Mouse (Mus musculus) regulatory T cell (primary cell): Measurements from ENCODE around the gene Runx2.

Experiments used
- in situ Hi-C: fragments of 300-600 bp; cut with MboI, MseI; formaldehyde crosslinking; loops from one replicate; pipeline ENCODE4 v1.15.1; 2025; ENCODE audit warnings: high pct_unique_total_duplicates

Gene Runx2

DNA sequence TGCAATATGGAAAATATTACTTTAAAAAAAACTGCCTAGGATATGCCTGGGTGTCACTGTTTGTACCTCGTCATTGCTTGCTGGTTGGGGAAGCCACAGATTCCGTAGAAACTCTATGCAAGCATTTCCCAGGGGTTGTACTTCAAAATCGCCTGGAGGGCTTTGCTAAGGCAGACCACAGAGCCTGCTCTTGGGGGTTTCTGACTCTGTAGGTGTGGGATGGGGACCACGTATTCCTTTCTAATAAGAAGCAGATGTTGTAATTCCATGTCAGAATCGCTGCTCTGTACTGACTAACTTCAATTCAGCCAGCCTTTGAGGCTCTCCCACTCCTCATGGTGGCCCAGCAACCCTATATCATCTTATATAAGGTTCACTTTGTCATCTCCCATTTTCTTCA, 46.1 kb downstream of the Runx2 start:
- in situ Hi-C loops = no loop called here

DNA sequence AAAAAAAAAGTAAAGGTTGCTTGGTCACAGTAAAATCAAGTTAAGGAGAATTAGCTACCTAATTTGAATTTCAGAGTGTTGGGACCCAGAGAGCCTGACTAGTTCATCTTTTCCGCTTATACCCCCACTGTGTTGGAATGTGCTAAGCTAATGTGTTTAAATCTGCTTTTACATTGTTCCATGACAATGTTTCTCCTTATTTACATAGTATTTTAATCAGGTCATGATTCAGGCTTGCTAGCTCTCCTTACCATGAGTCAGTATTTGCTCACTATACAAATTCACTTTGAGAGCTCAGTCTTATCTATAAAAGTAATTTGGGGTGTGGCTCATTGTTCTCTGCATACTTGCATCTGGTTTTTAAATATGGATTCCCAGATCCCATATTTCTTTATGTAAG, 47.2 kb downstream of the Runx2 start:
- in situ Hi-C loops = no loop called here

DNA sequence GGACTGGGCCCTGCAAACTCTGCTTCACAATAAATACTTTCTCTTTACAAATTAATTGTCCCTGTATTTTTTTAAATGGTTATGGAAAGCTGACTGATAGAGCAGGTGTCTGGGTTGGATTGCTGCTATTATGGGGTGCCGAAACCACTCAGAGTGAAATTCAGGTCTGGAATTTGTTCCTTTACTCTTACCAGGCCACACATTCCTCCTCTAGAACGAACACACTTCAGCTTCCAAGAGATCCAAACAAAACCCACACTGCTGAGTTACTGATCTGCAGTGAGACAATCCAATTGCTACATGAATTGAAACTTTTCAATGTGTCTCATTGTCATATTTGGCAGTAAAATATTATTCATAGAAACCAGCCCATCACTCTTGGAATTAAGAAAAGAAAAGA, 47.6 kb downstream of the Runx2 start:
- in situ Hi-C loops = no loop called here

DNA sequence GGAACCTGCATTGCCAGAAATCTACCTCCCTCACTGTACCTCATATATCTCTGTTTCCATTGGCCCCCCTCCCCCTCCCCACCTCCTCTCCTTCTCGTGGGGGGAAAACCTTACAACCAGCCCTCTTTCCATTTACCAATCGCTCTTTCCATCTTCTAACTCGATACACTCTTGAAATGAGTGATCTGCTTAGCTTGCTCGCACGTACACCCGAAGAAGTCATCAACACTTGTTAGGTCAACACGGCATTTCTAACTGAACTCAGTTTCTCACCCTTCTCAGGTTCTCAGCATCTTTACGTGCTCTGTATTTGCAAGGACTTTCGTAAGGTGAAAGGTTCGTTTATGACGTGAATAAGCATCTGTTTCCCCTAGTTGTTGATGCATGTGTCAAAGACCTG, 48.3 kb downstream of the Runx2 start:
- in situ Hi-C loops = no loop called here

DNA sequence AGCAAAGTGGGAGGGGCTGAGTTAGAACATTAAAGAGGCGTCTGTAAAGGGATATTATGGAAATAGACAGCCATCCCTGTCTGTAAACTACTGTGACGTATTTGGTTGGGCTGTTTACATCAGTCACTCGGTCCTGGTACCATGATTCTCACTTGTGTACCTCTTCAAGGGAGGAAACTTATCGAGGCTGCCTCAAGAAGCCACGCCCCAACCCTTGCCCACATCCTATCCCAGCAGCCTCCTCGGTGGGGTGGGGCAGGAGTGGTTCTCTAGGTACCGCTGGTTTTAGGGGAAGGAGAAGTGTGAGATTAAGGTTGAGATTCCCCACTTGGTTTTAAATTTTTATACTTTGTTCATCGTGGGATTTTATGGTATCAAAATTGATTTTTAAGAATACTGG, 69.2 kb downstream of the Runx2 start:
- in situ Hi-C loops = loop anchor here (25.0 kb wide), 1 partner anchor 283 kb away; no protein-coding TSS in a partner anchor

DNA sequence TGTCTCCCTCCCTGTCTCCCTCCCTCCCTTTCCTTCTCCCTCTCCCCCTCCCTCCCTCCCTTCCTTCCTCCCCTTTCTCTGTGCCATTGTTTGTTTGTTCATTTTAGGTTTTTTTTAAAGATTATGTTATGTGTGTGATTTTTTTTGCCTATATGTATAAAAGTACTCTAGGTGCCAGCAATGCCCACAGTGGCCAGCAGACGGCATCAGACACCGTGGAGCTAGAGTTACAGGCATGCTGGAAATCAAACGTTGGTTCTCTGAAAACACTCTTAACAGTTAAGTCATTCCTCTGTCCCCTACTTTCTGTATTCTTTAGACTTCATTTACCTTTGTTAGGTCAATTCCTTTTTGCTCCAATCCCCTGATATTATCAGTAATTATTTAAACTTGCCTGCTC, 70.8 kb downstream of the Runx2 start:
- in situ Hi-C loops = loop anchor here (25.0 kb wide), 1 partner anchor 281 kb away; no protein-coding TSS in a partner anchor

DNA sequence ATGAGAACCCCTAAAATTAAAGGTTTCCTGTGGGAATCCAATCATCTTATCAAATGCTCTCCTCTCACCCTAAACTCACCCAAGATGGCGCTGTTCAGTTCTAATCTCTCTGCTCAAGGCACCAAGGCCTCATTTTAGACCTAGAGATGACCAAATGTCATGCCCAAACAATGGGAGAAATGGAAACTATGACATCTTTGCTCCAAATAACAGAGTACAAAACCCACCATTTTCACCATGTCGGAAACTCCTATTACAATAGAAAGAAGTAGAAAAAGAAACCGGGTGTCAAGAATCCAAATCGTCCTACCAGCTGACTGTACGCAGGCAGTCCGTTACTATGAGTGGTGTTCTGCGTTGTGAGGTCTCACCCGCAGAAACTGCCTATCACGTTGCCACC, 72.4 kb downstream of the Runx2 start:
- in situ Hi-C loops = loop anchor here (25.0 kb wide), 1 partner anchor 280 kb away; no protein-coding TSS in a partner anchor

DNA sequence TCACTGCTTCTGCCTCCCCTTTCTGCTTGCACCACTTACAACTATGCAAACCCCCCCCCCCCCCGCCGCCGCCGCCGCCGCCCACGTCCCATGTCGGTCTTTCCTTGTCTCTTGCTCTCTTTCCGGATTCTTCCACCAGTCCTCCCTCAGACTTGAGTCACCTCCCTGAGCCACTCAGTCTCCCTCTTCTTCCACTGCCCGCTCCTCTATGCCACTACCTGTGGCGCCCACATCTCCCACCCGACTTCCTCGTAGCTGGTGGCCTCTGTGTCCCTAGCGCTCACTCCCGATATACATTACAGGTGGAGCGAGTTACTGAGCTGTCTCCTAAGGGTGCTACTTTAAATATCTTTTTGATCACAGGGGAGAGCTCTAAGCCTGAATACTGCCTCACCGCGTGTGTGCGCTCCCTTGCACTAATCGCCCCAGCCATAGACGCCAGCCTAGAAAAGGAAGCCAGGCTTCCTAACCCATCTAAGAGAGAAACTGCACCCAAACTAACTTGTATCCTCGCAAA, 76.4 kb downstream of the Runx2 start:
- in situ Hi-C loops = loop anchor here (25.0 kb wide), 1 partner anchor 276 kb away; no protein-coding TSS in a partner anchor

DNA sequence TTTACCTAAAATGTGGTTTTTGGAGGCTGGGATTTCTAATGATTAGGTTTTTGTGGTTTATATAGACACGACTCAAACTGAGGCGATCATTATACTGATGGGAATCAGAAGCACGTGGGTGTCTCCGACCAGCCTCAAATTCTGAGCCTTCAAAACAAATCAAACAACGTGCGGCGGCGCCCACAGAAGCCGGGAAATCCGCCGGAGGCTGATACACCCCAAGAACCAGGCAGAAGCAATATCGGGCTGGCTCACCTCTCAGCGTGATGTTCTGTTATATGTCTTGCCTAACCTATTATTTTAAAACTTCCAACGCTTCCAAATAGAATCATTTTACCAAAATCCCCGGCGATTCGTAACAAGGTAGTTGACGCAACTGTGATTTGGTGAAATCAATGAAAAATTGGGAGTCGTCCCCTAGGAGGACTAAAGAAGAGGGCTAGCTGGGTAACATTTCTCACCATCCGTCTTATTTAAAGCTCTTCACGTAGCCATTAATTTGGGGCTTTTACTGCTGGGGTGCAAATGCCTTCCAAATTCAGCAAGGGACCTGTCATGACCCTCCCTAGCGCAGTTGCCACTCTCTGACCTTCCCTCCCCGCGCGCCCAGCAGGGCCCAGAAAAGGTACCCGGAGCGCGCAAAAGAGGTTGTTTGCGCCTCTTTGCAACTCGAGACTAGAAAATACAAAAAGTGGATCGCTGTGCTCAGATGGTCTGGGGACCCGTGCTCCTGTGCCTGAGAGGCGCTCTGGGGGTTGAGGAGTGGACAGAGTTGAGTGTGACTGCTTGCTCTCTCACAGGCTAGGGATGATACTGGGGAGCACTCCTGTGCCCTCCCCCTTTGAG, 77.1 kb downstream of the Runx2 start:
- in situ Hi-C loops = loop anchor here (25.0 kb wide), 1 partner anchor 275 kb away; no protein-coding TSS in a partner anchor

DNA sequence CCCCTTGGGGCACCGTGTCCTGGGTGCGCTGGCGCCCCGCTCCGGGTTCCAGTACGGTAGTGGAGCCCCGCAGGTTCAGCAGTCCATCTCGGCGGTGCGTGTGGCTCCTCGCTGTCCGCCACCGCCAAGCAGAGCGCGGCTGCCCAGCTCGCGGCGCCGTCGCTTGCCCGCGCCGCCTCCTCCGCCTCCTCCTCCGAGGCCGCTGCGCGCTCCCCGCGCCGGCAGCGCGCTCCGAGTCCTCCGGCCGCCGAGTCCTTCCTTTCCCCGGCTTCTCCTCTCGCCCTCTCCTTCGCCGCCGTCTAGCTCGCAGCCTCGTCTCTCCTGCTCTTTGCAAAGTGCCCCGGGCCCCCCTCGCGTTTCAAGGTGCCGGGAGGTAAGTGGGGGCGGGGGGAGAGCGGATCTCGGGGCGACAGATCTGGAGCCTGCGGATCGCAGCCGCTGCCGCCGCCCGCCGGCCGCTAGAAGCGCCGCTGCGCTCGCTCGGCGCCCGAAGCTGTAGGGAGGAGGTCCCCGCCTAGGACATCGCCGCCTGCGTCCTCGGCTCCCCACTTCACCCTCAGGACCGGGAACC, 78.5 kb downstream of the Runx2 start:
- in situ Hi-C loops = loop anchor here (25.0 kb wide), 1 partner anchor 274 kb away; no protein-coding TSS in a partner anchor

DNA sequence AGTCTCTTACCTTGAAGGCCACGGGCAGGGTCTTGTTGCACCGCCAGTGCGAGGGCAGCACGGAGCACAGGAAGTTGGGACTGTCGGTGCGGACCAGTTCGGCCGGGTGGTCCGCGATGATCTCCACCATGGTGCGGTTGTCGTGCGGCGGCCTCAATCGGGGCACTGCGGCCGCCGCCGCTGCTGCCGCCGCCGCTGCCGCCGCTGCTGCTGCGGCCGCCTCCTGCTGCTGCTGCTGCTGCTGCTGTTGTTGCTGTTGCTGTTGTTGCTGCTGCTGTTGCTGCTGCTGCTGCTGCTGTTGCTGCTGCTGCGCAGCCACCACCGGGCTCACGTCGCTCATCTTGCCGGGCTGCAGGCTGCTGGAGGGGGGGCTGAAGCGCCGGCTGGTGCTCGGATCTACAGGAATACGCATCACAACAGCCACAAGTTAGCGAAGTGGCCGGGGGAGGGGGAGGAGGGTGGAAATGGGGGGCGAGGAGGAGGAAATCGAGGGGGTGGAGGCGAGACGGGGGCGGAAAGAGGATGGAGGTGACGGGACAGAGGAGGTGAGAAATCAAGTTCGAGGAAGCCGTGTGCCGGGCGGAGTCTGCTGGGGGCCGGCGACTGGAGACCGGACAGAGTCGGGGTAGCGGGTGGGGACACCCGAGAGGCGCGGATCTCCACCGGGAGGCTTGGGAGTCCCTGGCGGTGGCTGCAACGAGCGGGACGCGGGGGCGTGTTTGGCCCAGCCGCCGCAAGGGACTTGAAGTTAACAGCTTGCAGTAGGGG, 79.2 kb downstream of the Runx2 start:
- in situ Hi-C loops = loop anchor here (25.0 kb wide), 1 partner anchor 273 kb away; no protein-coding TSS in a partner anchor

DNA sequence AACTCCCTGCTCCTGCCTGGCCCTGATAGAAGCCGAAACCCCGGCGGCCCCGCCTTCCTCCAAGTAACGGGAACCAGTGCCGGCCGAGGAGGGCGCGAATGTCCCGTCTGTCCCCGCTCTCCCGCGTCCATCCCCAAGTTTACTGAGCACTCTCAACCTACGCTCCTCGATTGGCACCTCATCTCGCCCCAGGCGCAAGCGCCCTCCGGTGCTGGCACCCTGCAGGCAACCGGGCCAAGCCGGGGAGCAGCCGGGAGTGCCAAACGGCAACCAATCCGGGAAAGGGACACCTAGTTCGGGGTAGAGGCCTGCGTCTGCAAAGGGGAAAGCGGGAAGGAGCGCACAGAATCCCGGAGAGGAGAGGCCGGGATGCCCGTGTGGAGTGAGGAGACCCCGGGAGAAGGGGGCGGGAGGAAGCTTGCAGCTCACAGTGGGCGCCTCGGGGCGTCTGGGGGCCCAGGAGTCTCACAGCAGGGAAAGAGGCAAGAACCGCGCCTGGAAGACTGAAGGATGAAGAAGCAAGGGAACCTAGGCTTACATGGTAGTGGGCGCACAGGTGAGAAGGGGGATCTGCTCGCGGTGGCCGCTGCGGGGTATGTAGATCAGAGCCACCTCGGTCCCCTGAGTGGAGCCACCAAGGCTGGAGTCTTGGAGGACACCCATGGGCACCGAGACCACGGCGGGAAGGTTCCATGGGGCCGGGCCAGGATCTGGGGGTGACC, 79.9 kb downstream of the Runx2 start:
- in situ Hi-C loops = loop anchor here (25.0 kb wide), 1 partner anchor 272 kb away; no protein-coding TSS in a partner anchor

DNA sequence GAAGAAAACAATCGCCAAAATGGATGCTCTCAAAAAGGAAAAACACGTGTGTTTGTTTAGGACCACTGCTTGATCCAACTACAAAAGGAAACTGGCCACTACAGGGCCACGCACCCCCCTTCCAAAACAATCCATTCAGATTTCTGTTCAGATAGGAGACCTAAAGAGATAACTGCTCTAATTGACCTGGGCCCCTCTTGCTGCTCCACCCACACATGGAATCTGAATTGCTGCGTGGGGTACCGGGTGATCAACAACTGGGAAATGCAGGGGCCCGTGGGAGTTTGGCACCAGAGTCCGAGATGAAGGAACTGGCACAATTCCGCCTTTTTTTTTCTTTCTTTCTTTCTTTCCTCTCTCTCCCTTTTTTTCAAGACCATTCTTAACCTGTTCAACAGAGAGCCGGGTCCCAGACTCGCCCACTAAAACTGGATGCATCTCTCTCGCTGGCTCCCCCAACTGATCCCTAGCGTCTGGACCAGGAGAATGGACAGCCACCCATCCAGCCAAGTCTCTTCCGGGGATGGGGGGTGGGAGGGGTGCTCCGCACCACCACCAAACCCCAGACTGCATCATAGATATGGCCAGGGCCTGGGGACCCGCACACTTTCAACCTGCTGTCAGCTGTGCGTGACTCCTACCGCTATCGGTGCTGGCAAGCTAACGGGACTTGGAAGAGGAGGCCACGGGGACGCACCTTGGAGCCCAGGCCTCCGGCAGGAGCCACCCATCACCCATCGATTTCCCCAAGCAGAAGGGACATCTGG, 80.9 kb downstream of the Runx2 start:
- in situ Hi-C loops = loop anchor here (25.0 kb wide), 1 partner anchor 271 kb away; no protein-coding TSS in a partner anchor

DNA sequence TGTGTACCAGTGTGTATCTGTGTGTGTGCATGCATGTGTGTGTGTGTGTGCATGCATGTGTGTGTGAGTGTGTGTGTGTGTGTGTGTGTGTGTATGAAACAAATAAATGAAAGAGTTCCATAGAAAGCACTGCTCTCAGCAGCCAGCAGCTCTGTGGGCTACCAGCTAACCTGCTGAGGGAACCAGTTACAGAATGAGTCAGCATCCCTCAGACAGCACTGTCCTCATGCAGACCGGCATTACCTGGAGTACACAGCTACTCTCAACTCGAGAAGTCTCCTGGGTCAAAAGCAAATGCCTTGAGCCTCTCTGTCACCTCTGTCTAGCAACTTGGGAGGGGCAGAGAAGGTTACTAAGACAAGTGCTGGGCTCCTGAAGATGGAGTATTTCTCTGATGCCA, 86.1 kb downstream of the Runx2 start:
- in situ Hi-C loops = loop anchor here (25.0 kb wide), 1 partner anchor 266 kb away; no protein-coding TSS in a partner anchor

DNA sequence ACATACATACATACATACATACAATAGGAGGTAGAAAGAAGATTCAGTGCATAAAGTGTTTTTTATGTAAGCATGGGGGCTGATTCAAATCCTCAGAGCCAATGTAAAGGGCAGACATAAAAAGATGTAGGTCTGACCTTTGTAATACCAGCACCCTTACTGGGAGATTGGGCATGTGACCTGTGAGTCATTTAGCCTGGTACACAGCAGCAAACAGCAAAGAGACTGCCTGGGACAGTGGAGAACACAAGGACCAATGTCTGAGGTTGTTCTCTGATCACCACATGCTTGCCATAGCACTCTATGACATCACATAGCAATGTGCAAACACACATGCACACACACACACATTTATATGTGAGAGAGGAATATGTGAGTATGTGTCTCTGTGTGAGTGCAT, 86.9 kb downstream of the Runx2 start:
- in situ Hi-C loops = loop anchor here (25.0 kb wide), 1 partner anchor 265 kb away; no protein-coding TSS in a partner anchor

DNA sequence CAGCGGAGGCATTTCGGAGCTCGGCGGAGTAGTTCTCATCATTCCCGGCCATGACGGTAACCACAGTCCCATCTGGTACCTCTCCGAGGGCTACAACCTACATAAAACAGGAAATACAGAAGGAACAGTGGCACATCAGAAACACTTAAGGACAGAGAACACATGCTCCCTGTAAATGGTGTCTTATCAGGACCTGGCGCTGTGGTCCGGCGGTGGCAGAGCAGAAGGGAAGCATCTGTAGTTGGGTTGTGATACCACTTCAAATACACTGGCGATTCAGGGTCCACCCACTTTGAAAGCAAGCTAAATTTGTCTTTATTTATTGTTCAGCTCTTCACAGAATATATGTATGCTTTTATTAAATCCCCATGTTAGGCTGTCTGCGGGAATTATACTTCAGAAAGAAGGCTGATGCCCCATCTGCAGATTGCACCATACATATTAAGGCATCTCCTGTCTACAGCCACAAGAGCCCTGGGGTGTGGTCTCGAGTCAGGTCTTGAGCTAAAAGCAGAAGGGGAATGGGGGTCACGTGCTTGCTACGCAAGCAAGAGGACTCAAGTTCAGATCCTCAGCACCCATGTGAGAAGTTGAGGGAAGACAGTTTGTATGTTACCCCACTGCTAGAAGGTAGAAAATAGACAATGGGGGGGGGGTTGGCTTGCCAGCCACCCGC, 89.7 kb downstream of the Runx2 start:
- in situ Hi-C loops = loop anchor here (25.0 kb wide), 1 partner anchor 263 kb away; no protein-coding TSS in a partner anchor

DNA sequence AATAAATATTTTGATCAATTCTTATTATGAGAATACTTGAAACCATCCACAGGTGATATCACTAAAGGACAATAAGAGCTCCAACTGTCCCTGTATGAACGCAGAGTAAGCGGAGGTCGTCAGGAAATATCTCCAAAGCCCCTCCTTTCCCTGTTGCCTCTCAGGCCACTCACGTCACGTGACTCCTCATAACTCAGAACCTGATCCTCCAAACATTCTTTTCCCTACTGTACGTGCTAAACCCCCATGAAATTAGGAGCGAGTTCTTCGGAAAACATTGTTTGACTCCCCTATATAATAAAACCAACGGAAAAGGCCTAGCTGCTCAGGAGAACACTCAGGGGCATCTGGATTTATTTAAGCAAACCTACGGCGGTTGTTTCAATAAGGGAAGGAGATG, 90.3 kb downstream of the Runx2 start:
- in situ Hi-C loops = no loop called here

DNA sequence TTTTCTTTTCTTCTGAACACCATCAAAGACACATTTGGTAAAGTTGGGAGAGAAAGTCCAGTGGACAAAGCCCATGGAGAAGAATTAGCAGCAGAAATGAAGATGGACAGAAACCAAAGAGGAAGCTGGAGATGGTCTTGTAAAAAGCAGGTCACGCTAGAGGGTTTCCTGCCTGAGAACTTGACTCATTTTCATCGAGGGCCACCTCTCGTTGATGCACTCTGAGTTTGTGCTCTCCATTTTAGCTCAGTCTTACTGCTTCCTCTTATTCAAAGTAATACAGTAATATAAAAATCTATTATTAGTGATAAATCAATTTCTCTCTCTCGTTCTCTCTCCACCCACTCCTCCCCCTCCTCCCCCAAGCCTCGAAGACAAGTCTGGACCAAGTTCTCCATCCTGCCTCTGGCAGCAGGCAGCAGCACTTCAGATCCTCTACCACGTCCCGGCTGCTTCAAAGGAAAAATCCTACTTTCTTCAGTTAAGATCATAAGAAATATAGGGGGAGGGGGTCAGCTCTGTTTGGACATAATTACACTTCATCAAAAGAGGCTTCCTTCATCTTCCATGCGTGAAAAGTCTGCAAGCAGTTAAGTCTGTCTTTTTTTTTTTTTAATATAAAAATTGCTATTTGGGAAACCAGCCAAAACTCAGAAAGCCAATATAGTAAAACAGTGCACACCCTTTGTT, 92.3 kb downstream of the Runx2 start:
- in situ Hi-C loops = no loop called here

DNA sequence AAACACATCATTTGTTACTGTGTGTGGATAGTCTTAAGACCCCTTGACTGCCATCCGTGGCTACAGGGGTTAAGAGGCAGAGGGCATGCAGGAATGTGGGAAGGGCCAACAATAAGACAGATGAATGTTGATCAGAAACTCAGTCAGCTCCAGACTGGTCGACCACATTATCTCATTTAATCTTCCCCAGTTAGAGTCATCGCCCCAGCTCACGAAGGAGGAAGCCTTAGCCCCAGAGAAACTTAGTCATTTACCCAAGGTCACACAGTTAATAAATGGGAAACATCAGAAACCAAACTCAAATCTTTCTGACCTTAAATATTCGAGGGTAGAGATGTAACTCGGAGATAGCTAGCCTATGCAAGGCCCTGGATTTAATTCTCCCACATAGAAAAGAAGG, 96.0 kb downstream of the Runx2 start:
- in situ Hi-C loops = loop anchor here (5.0 kb wide), 1 partner anchor 56 kb away; no protein-coding TSS in a partner anchor
